8 mouse cellular contexts compared by ENCODE assay signal in the genomic region with DNA sequence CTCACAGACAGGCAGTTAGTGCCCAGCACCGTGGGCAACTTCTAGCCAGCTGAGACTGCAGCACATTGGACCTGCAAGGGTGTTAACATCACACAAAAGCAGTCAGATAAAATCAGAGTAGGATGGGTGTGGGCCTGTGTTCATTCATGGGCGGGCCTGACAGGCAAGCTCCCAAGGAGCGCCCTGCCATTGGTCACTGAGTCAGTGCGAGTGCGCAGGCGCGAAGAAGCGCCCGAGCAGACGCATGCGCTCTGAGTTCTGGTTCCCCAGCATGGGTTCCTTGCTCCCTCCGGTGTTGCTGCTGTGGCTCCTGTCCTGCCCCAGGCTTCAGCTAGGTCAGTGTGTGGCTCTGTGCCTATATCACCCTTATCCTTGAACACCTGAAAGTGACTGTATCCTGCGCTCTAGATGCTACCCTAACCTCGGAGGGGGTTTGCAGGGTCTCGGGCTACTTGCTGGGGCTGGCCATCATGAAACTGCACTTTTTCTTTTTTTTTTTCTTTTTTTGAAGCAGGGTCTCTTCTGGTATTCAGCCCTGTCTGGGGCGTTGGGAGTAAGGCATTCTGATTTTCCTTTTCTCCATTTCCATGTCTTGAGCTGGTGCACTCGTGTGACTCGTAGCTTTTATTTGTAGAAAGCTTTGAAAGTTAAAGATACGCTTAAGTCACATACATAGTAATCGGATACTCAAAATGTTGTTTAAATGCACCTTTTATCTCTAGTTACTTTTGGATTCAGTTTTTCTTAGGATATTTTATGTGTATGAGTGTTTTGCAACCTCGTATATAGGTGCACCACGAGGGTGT. TPM values are rescaled to one million over a fixed set of nuclear protein-coding genes. Genes with fewer than 3 reads are reported as not detected.
A peak's percentile ranks its signal among the peaks of the same experiment; 100 is the strongest.
DNase-seq lines count a peak whose midpoint lies in the region; ATAC-seq lines count a peak whose summit lies in the region.

Sumf2 (plus strand) TSS at position 235 of the 806 bp plus-strand sequence.

- WGBS in heart, embryonic 10.5 days, result 12% methylated on average over 22 of the region's 22 CpGs
- WGBS in kidney, embryonic 15.5 days, result 8% methylated on average over 22 of the region's 22 CpGs

- H3K4me3 ChIP-seq in heart, embryonic 10.5 days, result peak within 1 kb of the TSS; percentile 73
- H3K4me3 ChIP-seq in kidney, embryonic 15.5 days (replicated peaks), result peak within 1 kb of the TSS; percentile 83

- H3K27ac ChIP-seq in heart, embryonic 10.5 days, result peak within 1 kb of the TSS; percentile 89
- H3K27ac ChIP-seq in kidney, embryonic 15.5 days, result peak within 1 kb of the TSS; percentile 82

- H3K36me3 ChIP-seq in heart, embryonic 10.5 days, result peaks cover 40% of the 10 kb centered on the region
- H3K36me3 ChIP-seq in kidney, embryonic 15.5 days, result peaks cover 37% of the 10 kb centered on the region

- no peaks in the 10 kb centered on the region for H3K9me3 ChIP-seq in heart, embryonic 10.5 days
- H3K9me3 ChIP-seq in kidney, embryonic 15.5 days (replicated peaks), result no peaks in the 10 kb centered on the region

- DNase-seq in B cell, adult 2 months, result peak; percentile 93 to 94
- DNase-seq in brain, adult 2 months (ENCODE audit: low read depth, low spot score), result peak; percentile 97
- peak; percentile 98 for DNase-seq in heart, embryonic 10.5 days (ENCODE audit: low spot score)
- DNase-seq in liver, result peak; percentile 96
- DNase-seq in spleen, postnatal 4 days (ENCODE audit: low spot score in 2 of 2), result peak; percentile 94 to 98

- peak; percentile 99 for ATAC-seq in erythroblast, adult 5-6 weeks (replicated peaks; ENCODE audit: low FRiP score, poor library complexity, severe bottlenecking)
- peak; percentile 99 for ATAC-seq in kidney, embryonic 15.5 days (replicated peaks; ENCODE audit: low FRiP score)
- ATAC-seq in monocyte, adult 5-6 weeks (replicated peaks; ENCODE audit: insufficient number of reproducible peaks, low FRiP score, low TSS enrichment, poor library complexity, severe bottlenecking), result peak; percentile 99

- no peaks in the 10 kb centered on the region for H3K27me3 ChIP-seq in heart, embryonic 10.5 days (ENCODE audit: insufficient read depth, poor library complexity, severe bottlenecking)
- H3K27me3 ChIP-seq in kidney, embryonic 15.5 days, result no peaks in the 10 kb centered on the region

- H3K9ac ChIP-seq in kidney, embryonic 15.5 days, result peak within 1 kb of the TSS; percentile 71

- H3K4me1 ChIP-seq in heart, embryonic 10.5 days, result peaks cover 7% of the 10 kb centered on the region; the same call in 1 of the 2 replicates
- H3K4me1 ChIP-seq in kidney, embryonic 15.5 days, result peaks cover 9% of the 10 kb centered on the region

- peak within 1 kb of the TSS; percentile 71 for H3K4me2 ChIP-seq in kidney, embryonic 15.5 days

RNA-seq across cellular contexts. Expression of gene Sumf2, which starts in this region (rescaled TPM):
- total RNA-seq in erythroblast, adult 5-6 weeks (2015; ENCODE audit: low replicate concordance), result 0.96 and 1.7 TPM in 2 replicates
- 3.6 and 5.4 TPM in 2 replicates for total RNA-seq in erythroblast, adult 5-6 weeks (2017; ENCODE audit: low replicate concordance)
- 38.9 and 47.7 TPM in 2 replicates for polyA plus RNA-seq in heart, embryonic 10.5 days (2016; fragmentation: Nextera tagmentation; extraction: Ambion mirVana)
- polyA plus RNA-seq in kidney, embryonic 15.5 days (2015; fragmentation: Nextera tagmentation; extraction: Ambion mirVana), result 55.9 and 61.2 TPM in 2 replicates
- 3.8 to 13.7 TPM (median 6.4 TPM) in 3 replicates for total RNA-seq in monocyte, adult 5-6 weeks (2017)

Comparison
In these comparisons a context has a peak if more than half of its experiments do, and no peak if none do; other contexts are left out.
1. Peak in every context shown above with its lines: DNase-seq, ATAC-seq, H3K4me3 ChIP-seq and H3K27ac ChIP-seq.